Comparison of ENCODE assay signal across 8 mouse cellular contexts in genomic region chr2:135797677-135798546, GRCm38 (mm10).
A peak's percentile ranks its signal among the peaks of the same experiment; 100 is the strongest.
DNase-seq lines count a peak whose midpoint lies in the region; ATAC-seq and TF ChIP-seq lines count a peak whose summit lies in the region.
"Had no signal": no experiment of that assay in that cellular context is flagged by ENCODE, and none has a peak within 500 bp of the region (broad histone marks: within the 10 kb centered on the region; RNA-seq: fewer than 3 reads in every experiment).

No protein-coding gene starts in this region.

- no peak overlapping the region for H3K4me2 ChIP-seq in heart, postnatal 0 days (ENCODE audit: low read depth, low read length)
- no peak overlapping the region for H3K4me2 ChIP-seq in neural tube, embryonic 14.5 days (ENCODE audit: low read depth, low read length)

- H3K9ac ChIP-seq in heart, postnatal 0 days (replicated peaks; ENCODE audit: low read depth, low read length), result no peak overlapping the region
- H3K9ac ChIP-seq in neural tube, embryonic 14.5 days (replicated peaks; ENCODE audit: low read depth, low read length), result no peak overlapping the region

- H3K27ac ChIP-seq in spleen, adult 2 months (ENCODE audit: insufficient read depth, low read length), result 0 out of 2 replicates have a peak overlapping the region, but pooled peaks have one; percentile 6
- H3K27ac ChIP-seq in heart, postnatal 0 days (ENCODE audit: low read depth), result peak overlapping the region; percentile 59
- no peak overlapping the region; the same call in 1 of the 2 replicates for H3K27ac ChIP-seq in neural tube, embryonic 14.5 days (ENCODE audit: low read depth, low read length)

- no peak for TF ChIP-seq POLR2A in spleen, adult 2 months (IDR thresholded peaks at IDR 0.05; ENCODE audit: low read depth, low read length)

- no peak for ATAC-seq in heart, postnatal 0 days (ENCODE audit: insufficient read depth, low read depth)
- 0 out of 2 replicates have a peak, but pooled peaks have one; percentile 48 for ATAC-seq in neural tube, embryonic 14.5 days (ENCODE audit: low read depth)

- H3K9me3 ChIP-seq in heart, postnatal 0 days (replicated peaks; ENCODE audit: control insufficient read depth, low read length), result no peaks in the 10 kb centered on the region
- H3K9me3 ChIP-seq in neural tube, embryonic 14.5 days (ENCODE audit: control insufficient read depth, low read length), result no peaks in the 10 kb centered on the region

- H3K36me3 ChIP-seq in spleen, adult 2 months (ENCODE audit: control insufficient read depth, insufficient read depth, low read length), result no peaks in the 10 kb centered on the region
- no peaks in the 10 kb centered on the region for H3K36me3 ChIP-seq in heart, postnatal 0 days (replicated peaks; ENCODE audit: control insufficient read depth, insufficient read depth, low read length)
- H3K36me3 ChIP-seq in neural tube, embryonic 14.5 days (ENCODE audit: control insufficient read depth, insufficient read depth, low read length), result no peaks in the 10 kb centered on the region

- TF ChIP-seq CTCF in spleen, adult 2 months (IDR thresholded peaks at IDR 0.05; ENCODE audit: extremely low read depth, insufficient read depth, insufficient read length, insufficient replicate concordance), result no peak
- no peak for TF ChIP-seq CTCF in heart, postnatal 0 days (IDR thresholded peaks at IDR 0.05; ENCODE audit: low read depth)

- H3K4me1 ChIP-seq in spleen, adult 2 months (ENCODE audit: control insufficient read depth, insufficient read depth, insufficient read length), result peaks cover 12% of the 10 kb centered on the region
- H3K4me1 ChIP-seq in heart, postnatal 0 days (ENCODE audit: control insufficient read depth, insufficient read depth), result peaks cover 6% of the 10 kb centered on the region; the same call in 1 of the 2 replicates
- H3K4me1 ChIP-seq in neural tube, embryonic 14.5 days (ENCODE audit: control insufficient read depth, insufficient read depth, low read length), result peaks cover 6% of the 10 kb centered on the region

- no peak overlapping the region for H3K4me3 ChIP-seq in spleen, adult 2 months (ENCODE audit: extremely low read depth, insufficient read depth, insufficient read length)
- no peak overlapping the region for H3K4me3 ChIP-seq in heart, postnatal 0 days (ENCODE audit: low read depth, low read length)
- no peak overlapping the region for H3K4me3 ChIP-seq in neural tube, embryonic 14.5 days (ENCODE audit: low read depth, low read length)
- H3K4me3 ChIP-seq: myocyte had no signal

- DNase-seq in spleen, adult 2 months (ENCODE audit: low read depth in 1 of 2, low spot score in 2 of 2), result peak in 1 of 2 experiments; percentile 1
- DNase-seq in spleen, postnatal 14 days (ENCODE audit: low spot score in 2 of 2), result no peak
- peak; percentile 29 for DNase-seq in embryo, embryonic 11 days
- no peak for DNase-seq in heart, postnatal 0 days (ENCODE audit: low spot score)
- no peak for DNase-seq in left cerebral cortex, postnatal 4 days
- DNase-seq in lung, postnatal 25 days (ENCODE audit: low spot score), result no peak

- intact Hi-C loops in left cerebral cortex, postnatal 4 days (cut with DNase I), result no loop called here

- TF ChIP-seq EP300 in heart, postnatal 0 days (IDR thresholded peaks at IDR 0.05; ENCODE audit: low read depth), result no peak

- H3K27me3 ChIP-seq in spleen, adult 2 months (ENCODE audit: control insufficient read depth, insufficient read depth, low read length), result no peaks in the 10 kb centered on the region
- H3K27me3 ChIP-seq in heart, postnatal 0 days (ENCODE audit: control insufficient read depth, insufficient read depth, low read length), result no peaks in the 10 kb centered on the region
- H3K27me3 ChIP-seq in neural tube, embryonic 14.5 days (ENCODE audit: control insufficient read depth, insufficient read depth, low read length), result no peaks in the 10 kb centered on the region

- WGBS in spleen, adult 2 months, result 38% methylated on average over 5 of the region's 5 CpGs
- WGBS in heart, postnatal 0 days, result 58% methylated on average over 5 of the region's 5 CpGs
- 25% methylated on average over 5 of the region's 5 CpGs for WGBS in neural tube, embryonic 14.5 days
